Mouse (Mus musculus): ENCODE measurements around the gene Uqcc3. TPM values are rescaled to one million over a fixed set of nuclear protein-coding genes. Genes with fewer than 3 reads are reported as not detected.

Gene Uqcc3
- total and polyA plus RNA-seq, 3 experiments = 43.7 to 56.5 (median 49.9) TPM

DNA sequence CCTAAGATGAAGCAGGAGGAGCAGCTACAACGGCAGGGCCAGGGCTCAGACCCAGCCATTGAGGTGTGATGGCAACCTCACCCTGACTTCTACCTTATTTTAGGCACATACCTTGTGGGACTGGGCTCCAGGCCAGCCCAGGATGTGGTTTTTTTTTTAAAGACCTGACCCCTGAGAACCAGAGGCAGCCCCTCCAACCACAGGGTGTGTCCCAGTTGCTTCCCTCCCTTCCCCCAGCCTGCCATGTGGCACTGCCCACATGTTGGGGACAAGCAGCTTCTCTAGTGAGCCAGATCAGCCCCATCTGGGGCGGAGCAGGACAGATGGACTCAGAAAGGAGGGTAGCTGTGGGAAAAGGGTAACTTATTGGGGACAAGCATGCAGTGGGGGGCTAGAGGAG lies 46.0 kb upstream of the Uqcc3 start:
- no peaks in the 10 kb centered on the region for H3K27me3 ChIP-seq (ENCODE audit: control insufficient read depth, insufficient read depth, low read length)
- no peak overlapping the region for H3K27ac ChIP-seq
- no peaks in the 10 kb centered on the region; the same call in 1 of the 2 replicates for H3K4me1 ChIP-seq (ENCODE audit: control insufficient read depth, insufficient read depth, low read length)
- intact Hi-C loops (cut with DNase I) = no loop called here
- no peaks in the 10 kb centered on the region for H3K79me2 ChIP-seq (replicated peaks; ENCODE audit: control insufficient read depth, insufficient read depth, low read length)
- H3K9ac ChIP-seq (ENCODE audit: low read depth, low read length) = no peak overlapping the region
- 80% methylated on average over 2 of the region's 2 CpGs for WGBS
- no peaks in the 10 kb centered on the region for H3K36me3 ChIP-seq (ENCODE audit: control insufficient read depth, insufficient read depth, low read length)
- DNase-seq = no peak
- no peak for TF ChIP-seq POLR2A (IDR thresholded peaks at IDR 0.05; ENCODE audit: insufficient read depth, low read depth, low read length)
- no peak for TF ChIP-seq CTCF (IDR thresholded peaks at IDR 0.05)
- no peak for TF ChIP-seq EP300 (IDR thresholded peaks at IDR 0.05; ENCODE audit: insufficient read depth, low read depth, low read length)
- no peak overlapping the region for H3K4me3 ChIP-seq

DNA sequence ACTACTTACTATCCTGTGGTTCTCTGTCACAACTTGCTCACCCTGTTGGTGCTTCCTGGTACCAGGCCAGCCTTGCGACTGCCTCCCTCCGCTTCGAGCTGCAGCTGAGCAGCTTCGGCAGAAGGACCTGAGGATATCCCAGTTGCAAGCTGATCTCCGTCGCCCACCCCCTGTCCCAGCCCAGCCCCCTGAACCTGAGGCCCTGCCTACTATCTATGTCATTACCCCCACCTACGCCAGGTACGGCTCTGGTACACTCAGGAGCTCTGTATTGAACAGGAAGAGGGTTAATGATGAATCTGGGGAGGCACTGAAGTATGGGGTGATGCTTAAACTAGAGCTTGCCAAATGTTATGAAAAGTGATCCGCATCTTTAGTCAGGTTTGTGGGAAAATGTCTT lies 41.0 kb upstream of the Uqcc3 start:
- no peak overlapping the region for H3K27ac ChIP-seq
- H3K36me3 ChIP-seq (ENCODE audit: control insufficient read depth, insufficient read depth, low read length) = 0 out of 2 replicates have a peak, but pooled peaks cover 3% of the 10 kb centered on the region
- H3K4me3 ChIP-seq = no peak overlapping the region
- TF ChIP-seq CTCF (IDR thresholded peaks at IDR 0.05) (no peak), POLR2A (IDR thresholded peaks at IDR 0.05; ENCODE audit: insufficient read depth, low read depth, low read length) (no peak), EP300 (IDR thresholded peaks at IDR 0.05; ENCODE audit: insufficient read depth, low read depth, low read length) (no peak)
- H3K4me1 ChIP-seq (ENCODE audit: control insufficient read depth, insufficient read depth, low read length) = peaks cover 4% of the 10 kb centered on the region
- intact Hi-C loops (cut with DNase I) = loop anchor here (2.0 kb wide), 1 partner anchor 23 kb away; the partner anchor contains the start of gene Ganab
- DNase-seq = no peak
- WGBS = 75% methylated on average over 9 of the region's 9 CpGs
- no peaks in the 10 kb centered on the region for H3K79me2 ChIP-seq (replicated peaks; ENCODE audit: control insufficient read depth, insufficient read depth, low read length)
- no peak overlapping the region for H3K9ac ChIP-seq (ENCODE audit: low read depth, low read length)
- no peaks in the 10 kb centered on the region for H3K27me3 ChIP-seq (ENCODE audit: control insufficient read depth, insufficient read depth, low read length)

DNA sequence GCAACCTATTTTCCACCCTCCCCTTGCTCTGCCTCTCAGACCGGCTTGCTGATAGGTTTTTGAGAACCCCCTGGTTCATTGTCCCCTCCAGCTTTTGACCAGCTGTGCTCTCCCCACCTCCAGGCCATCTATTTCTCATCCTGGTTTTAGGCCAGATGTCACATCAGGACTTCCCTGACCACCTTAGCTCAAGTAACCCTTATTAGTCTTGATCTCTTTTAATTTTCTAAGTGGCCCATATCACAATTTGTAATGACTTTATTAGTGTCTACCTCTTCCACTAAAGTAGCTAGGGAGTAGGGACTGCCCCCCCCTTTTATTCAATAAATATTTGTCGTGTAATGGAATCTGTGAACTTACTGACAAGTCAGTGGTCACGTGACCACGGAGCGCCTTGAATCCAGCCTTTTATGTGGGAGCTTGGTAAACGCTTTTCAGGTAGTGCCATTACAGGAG lies 40.1 kb upstream of the Uqcc3 start:
- Histone ChIP-seq H3K36me3 (ENCODE audit: control insufficient read depth, insufficient read depth, low read length) (0 out of 2 replicates have a peak, but pooled peaks cover 3% of the 10 kb centered on the region), H3K27ac (peak overlapping the region; percentile 95), H3K4me3 (peak overlapping the region; percentile 94), H3K27me3 (ENCODE audit: control insufficient read depth, insufficient read depth, low read length) (no peaks in the 10 kb centered on the region), H3K4me1 (ENCODE audit: control insufficient read depth, insufficient read depth, low read length) (peaks cover 4% of the 10 kb centered on the region), H3K79me2 (replicated peaks; ENCODE audit: control insufficient read depth, insufficient read depth, low read length) (no peaks in the 10 kb centered on the region), H3K9ac (ENCODE audit: low read depth, low read length) (peak overlapping the region; percentile 93)
- no peak for DNase-seq
- WGBS = under 1% methylated on average over 6 of the region's 6 CpGs
- intact Hi-C loops (cut with DNase I) = loop anchor here (2.0 kb wide), 1 partner anchor 22 kb away; the partner anchor contains the start of gene Ganab
- no peak for TF ChIP-seq CTCF (IDR thresholded peaks at IDR 0.05)
- no peak for TF ChIP-seq EP300 (IDR thresholded peaks at IDR 0.05; ENCODE audit: insufficient read depth, low read depth, low read length)
- TF ChIP-seq POLR2A (IDR thresholded peaks at IDR 0.05; ENCODE audit: insufficient read depth, low read depth, low read length) = no peak

DNA sequence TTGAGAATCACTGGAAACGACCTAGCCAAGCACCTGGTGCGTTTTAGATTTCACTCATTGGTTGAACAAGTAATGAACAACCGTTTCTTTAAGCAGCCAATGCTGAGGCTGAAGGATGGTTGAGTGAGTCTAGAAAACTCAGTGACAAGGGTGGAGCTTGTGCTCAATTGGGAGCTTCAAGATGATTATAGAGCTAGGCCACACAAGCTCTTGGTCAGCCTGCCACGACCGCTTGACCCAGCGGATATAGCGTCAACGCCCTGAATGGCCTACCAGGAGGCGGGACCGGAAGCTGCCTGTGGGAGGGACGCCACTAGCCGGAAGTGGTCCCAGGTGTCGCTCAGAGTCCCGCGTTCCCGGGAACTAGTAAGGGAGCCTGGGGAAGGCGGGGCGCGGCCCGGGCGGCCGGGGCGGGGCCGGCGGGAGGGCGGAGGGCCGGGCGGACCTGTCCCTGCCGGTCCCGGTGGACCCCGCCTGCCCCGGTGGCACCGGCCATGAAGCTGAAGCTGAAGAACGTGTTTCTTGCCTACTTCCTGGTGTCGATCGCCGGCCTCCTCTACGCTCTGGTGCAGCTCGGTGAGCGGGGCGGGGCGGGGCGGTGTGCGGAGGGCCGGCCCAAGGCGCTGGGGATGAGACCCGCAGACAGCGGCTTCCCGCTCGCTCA lies 39.5 kb upstream of the Uqcc3 start, which contains the start of gene B3gat3:
Gene B3gat3 (plus strand): TSS at position 302 of the 664 bp plus-strand sequence.
- Histone ChIP-seq H3K4me3 (peak within 1 kb of the TSS; percentile 94), H3K9ac (ENCODE audit: low read depth, low read length) (peak within 1 kb of the TSS; percentile 93), H3K79me2 (replicated peaks; ENCODE audit: control insufficient read depth, insufficient read depth, low read length) (no peaks in the 10 kb centered on the region), H3K36me3 (ENCODE audit: control insufficient read depth, insufficient read depth, low read length) (0 out of 2 replicates have a peak, but pooled peaks cover 3% of the 10 kb centered on the region), H3K27ac (peak within 1 kb of the TSS; percentile 95), H3K27me3 (ENCODE audit: control insufficient read depth, insufficient read depth, low read length) (no peaks in the 10 kb centered on the region), H3K4me1 (ENCODE audit: control insufficient read depth, insufficient read depth, low read length) (peaks cover 4% of the 10 kb centered on the region)
- TF ChIP-seq CTCF (IDR thresholded peaks at IDR 0.05) (no peak), POLR2A (IDR thresholded peaks at IDR 0.05; ENCODE audit: insufficient read depth, low read depth, low read length) (peak; percentile 99), EP300 (IDR thresholded peaks at IDR 0.05; ENCODE audit: insufficient read depth, low read depth, low read length) (peak; percentile 50; the same call in 1 of the 2 replicates)
- peak; percentile 98 for DNase-seq
- 2% methylated on average over 50 of the region's 50 CpGs for WGBS
- intact Hi-C loops (cut with DNase I) = loop anchor here (2.0 kb wide), 1 partner anchor 21 kb away; the partner anchor contains the start of gene Ganab

DNA sequence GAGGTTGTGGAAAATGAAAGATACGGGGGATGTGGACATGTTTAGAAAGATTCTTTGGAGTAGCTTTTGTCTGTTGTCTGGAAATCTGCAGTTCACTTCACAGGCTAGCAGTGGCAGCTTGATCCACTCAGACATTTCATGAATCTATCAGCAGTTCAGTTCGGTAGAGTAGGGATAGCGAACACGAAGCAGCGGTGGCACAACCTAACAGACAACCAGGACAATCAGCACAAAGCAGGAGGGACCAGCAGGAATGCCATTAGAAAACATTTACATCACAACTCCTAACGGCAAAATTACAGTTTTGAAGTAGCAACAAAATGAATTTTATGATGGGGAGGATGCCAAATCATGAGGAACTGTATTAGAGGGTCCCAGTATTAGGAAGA lies 39.0 kb upstream of the Uqcc3 start:
- no peak for TF ChIP-seq CTCF (IDR thresholded peaks at IDR 0.05)
- no peak for TF ChIP-seq POLR2A (IDR thresholded peaks at IDR 0.05; ENCODE audit: insufficient read depth, low read depth, low read length)
- no peak for TF ChIP-seq EP300 (IDR thresholded peaks at IDR 0.05; ENCODE audit: insufficient read depth, low read depth, low read length)
- 65% methylated on average over 6 of the region's 6 CpGs for WGBS
- Histone ChIP-seq H3K27me3 (ENCODE audit: control insufficient read depth, insufficient read depth, low read length) (no peaks in the 10 kb centered on the region), H3K9ac (ENCODE audit: low read depth, low read length) (peak overlapping the region; percentile 25; the same call in 1 of the 2 replicates), H3K4me1 (ENCODE audit: control insufficient read depth, insufficient read depth, low read length) (peaks cover 4% of the 10 kb centered on the region), H3K79me2 (replicated peaks; ENCODE audit: control insufficient read depth, insufficient read depth, low read length) (no peaks in the 10 kb centered on the region), H3K36me3 (ENCODE audit: control insufficient read depth, insufficient read depth, low read length) (0 out of 2 replicates have a peak, but pooled peaks cover 3% of the 10 kb centered on the region), H3K27ac (peak overlapping the region; percentile 95), H3K4me3 (peak overlapping the region; percentile 94)
- intact Hi-C loops (cut with DNase I) = loop anchor here (2.0 kb wide), 1 partner anchor 21 kb away; the partner anchor contains the start of gene Ganab
- no peak for DNase-seq

DNA sequence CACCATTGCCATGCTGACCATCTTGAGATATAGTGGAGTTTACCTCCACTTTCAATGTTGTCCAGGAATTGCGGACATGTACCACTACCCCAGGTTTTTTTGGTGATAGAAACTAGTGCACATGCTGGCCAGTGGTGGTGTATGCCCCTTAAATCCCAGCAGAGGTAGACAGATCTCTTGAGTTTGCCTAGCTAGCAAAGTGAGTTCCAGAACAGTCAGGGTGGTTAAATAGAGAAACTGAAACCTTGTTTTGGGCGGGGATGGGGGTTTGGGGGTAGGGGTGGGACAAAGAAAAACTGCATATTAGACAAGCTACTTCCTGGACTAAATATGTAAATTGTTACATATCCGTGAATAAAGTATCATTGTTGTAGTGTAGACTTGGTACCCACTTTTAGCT lies 38.3 kb upstream of the Uqcc3 start:
- H3K4me1 ChIP-seq (ENCODE audit: control insufficient read depth, insufficient read depth, low read length) = peaks cover 4% of the 10 kb centered on the region
- 0 out of 2 replicates have a peak, but pooled peaks cover 3% of the 10 kb centered on the region for H3K36me3 ChIP-seq (ENCODE audit: control insufficient read depth, insufficient read depth, low read length)
- no peak overlapping the region for H3K27ac ChIP-seq
- H3K79me2 ChIP-seq (replicated peaks; ENCODE audit: control insufficient read depth, insufficient read depth, low read length) = no peaks in the 10 kb centered on the region
- intact Hi-C loops (cut with DNase I) = no loop called here
- no peaks in the 10 kb centered on the region for H3K27me3 ChIP-seq (ENCODE audit: control insufficient read depth, insufficient read depth, low read length)
- 89% methylated on average over 3 of the region's 3 CpGs for WGBS
- no peak for DNase-seq
- H3K9ac ChIP-seq (ENCODE audit: low read depth, low read length) = no peak overlapping the region
- no peak overlapping the region for H3K4me3 ChIP-seq
- no peak for TF ChIP-seq CTCF (IDR thresholded peaks at IDR 0.05)
- no peak for TF ChIP-seq POLR2A (IDR thresholded peaks at IDR 0.05; ENCODE audit: insufficient read depth, low read depth, low read length)
- no peak for TF ChIP-seq EP300 (IDR thresholded peaks at IDR 0.05; ENCODE audit: insufficient read depth, low read depth, low read length)

All from heart, adult 2 months (tissue).